Comparison of ENCODE assay signal across 24 mouse cellular contexts in genomic region chr9:9194496-9194895, GRCm38 (mm10). TPM values are rescaled to one million over a fixed set of nuclear protein-coding genes. Genes with fewer than 3 reads are reported as not detected.
DNase-seq lines count a peak whose midpoint lies in the region; ATAC-seq and TF ChIP-seq lines count a peak whose summit lies in the region.
"Had no signal": no experiment of that assay in that cellular context is flagged by ENCODE, and none has a peak within 500 bp of the region (broad histone marks: within the 10 kb centered on the region; RNA-seq: fewer than 3 reads in every experiment).

No protein-coding gene starts in this region.

- TF ChIP-seq CTCF in gastrocnemius, adult 2 months (IDR thresholded peaks at IDR 0.05), result no peak

- peak; percentile 35; the same call in 1 of the 2 replicates for ATAC-seq in neural tube, embryonic 14.5 days (ENCODE audit: low read depth)
- ATAC-seq in neural tube, embryonic 15.5 days (ENCODE audit: low FRiP score), result no peak
- ATAC-seq: forebrain, embryonic 14.5 days; hindbrain, postnatal 0 days had no signal

- H3K4me1 ChIP-seq in neural tube, embryonic 14.5 days (ENCODE audit: control insufficient read depth, insufficient read depth, low read length), result no peaks in the 10 kb centered on the region
- H3K4me1 ChIP-seq in neural tube, embryonic 15.5 days, result no peaks in the 10 kb centered on the region
- H3K4me1 ChIP-seq: heart, embryonic 15.5 days had no signal

- H3K9ac ChIP-seq in neural tube, embryonic 14.5 days (replicated peaks; ENCODE audit: low read depth, low read length), result no peak overlapping the region
- no peak overlapping the region for H3K9ac ChIP-seq in neural tube, embryonic 15.5 days (replicated peaks)
- H3K9ac ChIP-seq: embryonic facial prominence, embryonic 12.5 days; heart, embryonic 15.5 days; hindbrain, embryonic 13.5 days had no signal

- 65% methylated on average over 1 of the region's 1 CpGs for WGBS in neural tube, embryonic 14.5 days
- WGBS in neural tube, embryonic 15.5 days, result 68% methylated on average over 1 of the region's 1 CpGs

- H3K4me2 ChIP-seq in neural tube, embryonic 14.5 days (ENCODE audit: low read depth, low read length), result no peak overlapping the region
- H3K4me2 ChIP-seq in neural tube, embryonic 15.5 days, result no peak overlapping the region
- H3K4me2 ChIP-seq: embryonic facial prominence, embryonic 12.5 days; heart, embryonic 11.5 days; heart, embryonic 15.5 days; hindbrain, embryonic 13.5 days had no signal

- peak overlapping the region; percentile 44 for H3K27ac ChIP-seq in gastrocnemius, adult 2 months
- H3K27ac ChIP-seq in neural tube, embryonic 14.5 days (ENCODE audit: low read depth, low read length), result no peak overlapping the region
- no peak overlapping the region for H3K27ac ChIP-seq in neural tube, embryonic 15.5 days (replicated peaks)
- H3K27ac ChIP-seq: embryonic facial prominence, embryonic 12.5 days; forebrain, embryonic 10.5 days; heart, adult 2 months; heart, embryonic 15.5 days; hindbrain, embryonic 13.5 days; hindbrain, postnatal 0 days had no signal

- H3K4me3 ChIP-seq in gastrocnemius, adult 2 months, result no peak overlapping the region
- no peak overlapping the region for H3K4me3 ChIP-seq in neural tube, embryonic 14.5 days (ENCODE audit: low read depth, low read length)
- no peak overlapping the region for H3K4me3 ChIP-seq in neural tube, embryonic 15.5 days (replicated peaks)
- H3K4me3 ChIP-seq: embryonic facial prominence, embryonic 12.5 days; forebrain, embryonic 10.5 days; heart, adult 2 months; heart, embryonic 15.5 days; hindbrain, embryonic 13.5 days had no signal

- H3K27me3 ChIP-seq in neural tube, embryonic 14.5 days (ENCODE audit: control insufficient read depth, insufficient read depth, low read length), result no peaks in the 10 kb centered on the region
- H3K27me3 ChIP-seq in neural tube, embryonic 15.5 days (replicated peaks), result no peaks in the 10 kb centered on the region
- H3K27me3 ChIP-seq: embryonic facial prominence, embryonic 12.5 days; heart, embryonic 15.5 days; hindbrain, embryonic 13.5 days had no signal

- no peak for DNase-seq in gastrocnemius, adult 2 months
- no peak for DNase-seq in gastrocnemius, adult 8-10 months (ENCODE audit: low spot score in 2 of 2)
- peak; percentile 14 for DNase-seq in retina, embryonic 14.5 days (ENCODE audit: low spot score)
- no peak for DNase-seq in thymus, adult 18-20 months
- DNase-seq in adrenal gland, adult 2 months, result no peak
- DNase-seq: adrenal gland, adult 8-10 months; adrenal gland, postnatal 36 days; B cell, adult 2 months; cerebellum, adult 11 months; cerebellum, adult 8-10 months; cerebellum, postnatal 14 days; gastrocnemius, postnatal 10 days; heart, adult 2 months; heart, postnatal 14 days had no signal

- no peaks in the 10 kb centered on the region for H3K9me3 ChIP-seq in neural tube, embryonic 14.5 days (ENCODE audit: control insufficient read depth, low read length)
- H3K9me3 ChIP-seq in neural tube, embryonic 15.5 days (replicated peaks), result no peaks in the 10 kb centered on the region
- H3K9me3 ChIP-seq: embryonic facial prominence, embryonic 12.5 days; heart, embryonic 15.5 days; hindbrain, embryonic 13.5 days had no signal

- H3K36me3 ChIP-seq in neural tube, embryonic 14.5 days (ENCODE audit: control insufficient read depth, insufficient read depth, low read length), result no peaks in the 10 kb centered on the region
- no peaks in the 10 kb centered on the region for H3K36me3 ChIP-seq in neural tube, embryonic 15.5 days
- H3K36me3 ChIP-seq: embryonic facial prominence, embryonic 12.5 days; forebrain, embryonic 10.5 days; heart, embryonic 15.5 days; hindbrain, embryonic 13.5 days had no signal

- intact Hi-C loops in gastrocnemius, adult 2 months (cut with DNase I), result no loop called here

RNA-seq across cellular contexts. Expression of gene Arhgap42, which starts 44.4 kb away (rescaled TPM):
- 1 to 10 TPM; 4.4 to 7.9 TPM for total RNA-seq in gastrocnemius, adult 2 months (2021)
- total RNA-seq in gastrocnemius, adult 8-10 months (2022), result 1 to 10 TPM; 3.5 to 5.4 (median 4.2) TPM
- polyA plus RNA-seq in neural tube, embryonic 14.5 days (2014; fragmentation: Nextera tagmentation; extraction: Ambion mirVana), result 14.2 and 16.9 TPM in 2 replicates
- 17.0 and 21.0 TPM in 2 replicates for polyA plus RNA-seq in neural tube, embryonic 15.5 days (2015; fragmentation: Nextera tagmentation; extraction: Ambion mirVana)
- 10 to 100 TPM; 26.0 to 31.1 TPM for total RNA-seq in adrenal gland, adult 2 months (2021)
- 25.2 and 31.8 TPM in 2 replicates for polyA plus RNA-seq in adrenal gland, adult 2 months (2012; rRNA removed)
- total RNA-seq: MEL had no signal
